Mouse (Mus musculus): Measurements from ENCODE around the gene Elovl3.

DNA sequence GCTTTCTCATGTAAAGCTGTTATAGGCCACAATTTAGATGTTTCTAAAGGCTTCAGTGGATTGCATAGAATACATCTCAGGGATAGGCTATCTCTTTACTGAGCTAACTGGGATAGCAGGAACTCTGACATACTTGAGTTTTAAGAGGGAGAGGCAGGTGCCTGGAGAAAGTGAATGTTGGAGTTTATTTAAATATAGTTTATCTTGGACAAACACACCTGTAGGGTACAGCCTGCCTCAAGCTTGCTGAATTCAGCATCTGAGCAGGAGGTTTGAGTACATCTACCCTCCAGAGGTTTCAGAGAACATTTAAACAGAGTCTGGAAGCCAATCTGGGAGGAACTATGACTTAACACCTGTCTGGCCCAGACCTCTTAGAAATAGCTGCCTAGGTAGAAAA, 43.5 kb downstream of the Elovl3 start:
- TF ChIP-seq POU5F1 (IDR thresholded peaks at IDR 0.05; ENCODE audit: borderline replicate concordance, low read length) = no peak
- no peak for TF ChIP-seq CTCF (conservative IDR thresholded peaks at IDR 0.05; ENCODE audit: low read length)

Data from E14TG2a.4 (cell line).